Mouse (Mus musculus): ENCODE measurements around the gene Aes.

DNA sequence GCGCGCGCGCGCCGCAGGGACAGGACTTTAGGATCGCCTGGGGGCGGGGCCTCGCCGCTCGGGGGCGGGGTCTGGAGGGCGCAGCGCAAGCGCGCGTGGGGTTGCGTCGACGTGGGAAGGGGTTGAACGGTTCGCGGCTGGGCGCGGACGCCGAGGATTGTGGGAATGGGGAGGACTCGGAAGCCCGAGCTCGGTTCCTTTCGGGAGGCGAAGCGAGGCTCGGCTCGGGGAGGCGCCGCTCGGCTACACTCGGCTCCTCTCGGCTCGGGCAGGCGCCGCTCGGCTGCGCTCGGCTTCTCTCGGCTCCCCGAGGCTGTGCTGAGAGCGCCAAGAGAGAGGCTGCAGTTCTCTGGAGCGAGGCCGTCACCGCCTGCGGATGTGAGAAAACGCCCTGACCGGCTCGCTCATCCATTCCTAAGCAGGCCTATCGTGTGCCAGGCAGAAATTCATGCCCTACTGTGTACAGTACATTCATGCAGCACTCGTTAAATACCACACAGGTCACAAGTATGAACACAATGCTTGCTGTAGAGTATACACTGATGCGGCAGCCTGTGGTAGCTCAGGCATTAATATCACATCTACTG, 14.0 kb upstream of the Aes start, which contains the start of gene Gna11:
- TF ChIP-seq MAX (IDR thresholded peaks at IDR 0.05; ENCODE audit: low read depth) (no peak), POLR2A (IDR thresholded peaks at IDR 0.05; ENCODE audit: insufficient read length, low read depth) (peak; percentile 61)
